Mouse (Mus musculus): Measurements from ENCODE around the gene Shtn1.
A peak's percentile ranks its signal among the peaks of the same experiment; 100 is the strongest.

Gene Shtn1

GRCm38 (mm10) chr19:59075472-59076101, at the start of gene Shtn1:
Gene Shtn1, minus strand, starts transcription at chr19:59076100.
- peak; percentile 39 for DNase-seq (ENCODE audit: low spot score)

- DNase-seq (ENCODE audit: low spot score): no peak
Measured at GRCm38 (mm10) chr19:59114152-59114551, 38.3 kb upstream of the Shtn1 start.

DNA sequence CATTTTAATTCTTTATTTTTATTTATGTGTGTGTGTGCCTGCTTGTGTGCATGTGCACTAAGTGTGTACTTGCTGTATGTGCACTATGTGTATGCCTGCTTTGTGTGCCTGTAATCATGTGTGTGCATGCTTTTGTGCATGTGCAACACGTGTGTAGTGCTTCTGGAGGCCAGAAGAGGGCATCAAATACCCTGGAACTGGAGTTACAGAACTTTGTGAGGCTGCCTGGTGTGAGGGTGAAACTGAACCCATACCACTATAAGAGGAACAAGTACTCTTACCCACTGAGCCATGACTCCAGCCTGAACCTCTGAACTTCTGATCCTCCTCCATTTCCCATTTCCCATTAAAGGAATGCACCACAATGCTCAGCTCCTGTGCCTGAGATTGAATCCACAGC, 34.0 kb upstream of the Shtn1 start:
- no peak for DNase-seq (ENCODE audit: low spot score)

DNA sequence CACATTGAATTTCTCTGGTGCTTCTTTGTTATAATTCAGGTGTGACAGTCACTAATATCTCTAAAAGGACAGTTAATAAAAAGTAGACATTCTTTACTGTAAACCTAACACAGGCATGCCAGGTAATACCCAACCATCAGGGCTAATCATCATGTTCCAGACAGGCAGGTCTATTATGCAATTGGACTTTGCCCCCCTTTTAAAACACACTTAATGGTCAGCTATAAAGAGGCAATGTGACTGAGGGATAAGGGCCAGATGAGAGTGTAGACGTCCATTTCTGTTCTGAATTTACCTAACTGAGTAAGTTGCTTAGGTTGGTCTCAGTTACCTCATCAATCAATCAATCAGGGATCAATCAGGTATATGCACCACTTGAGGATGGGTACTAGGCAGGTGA, 22.4 kb upstream of the Shtn1 start:
- no peak for DNase-seq (ENCODE audit: low spot score)

GRCm38 (mm10) chr19:59092295-59092694, 16.4 kb upstream of the Shtn1 start:
- no peak for DNase-seq (ENCODE audit: low spot score)

GRCm38 (mm10) chr19:59090337-59090736, 14.4 kb upstream of the Shtn1 start:
- no peak for DNase-seq (ENCODE audit: low spot score)

GRCm38 (mm10) chr19:59084296-59084695, 8.4 kb upstream of the Shtn1 start:
- no peak for DNase-seq (ENCODE audit: low spot score)

GRCm38 (mm10) chr19:59076131-59076530, 231 bp upstream of the Shtn1 start:
- no peak for DNase-seq (ENCODE audit: low spot score)

DNA sequence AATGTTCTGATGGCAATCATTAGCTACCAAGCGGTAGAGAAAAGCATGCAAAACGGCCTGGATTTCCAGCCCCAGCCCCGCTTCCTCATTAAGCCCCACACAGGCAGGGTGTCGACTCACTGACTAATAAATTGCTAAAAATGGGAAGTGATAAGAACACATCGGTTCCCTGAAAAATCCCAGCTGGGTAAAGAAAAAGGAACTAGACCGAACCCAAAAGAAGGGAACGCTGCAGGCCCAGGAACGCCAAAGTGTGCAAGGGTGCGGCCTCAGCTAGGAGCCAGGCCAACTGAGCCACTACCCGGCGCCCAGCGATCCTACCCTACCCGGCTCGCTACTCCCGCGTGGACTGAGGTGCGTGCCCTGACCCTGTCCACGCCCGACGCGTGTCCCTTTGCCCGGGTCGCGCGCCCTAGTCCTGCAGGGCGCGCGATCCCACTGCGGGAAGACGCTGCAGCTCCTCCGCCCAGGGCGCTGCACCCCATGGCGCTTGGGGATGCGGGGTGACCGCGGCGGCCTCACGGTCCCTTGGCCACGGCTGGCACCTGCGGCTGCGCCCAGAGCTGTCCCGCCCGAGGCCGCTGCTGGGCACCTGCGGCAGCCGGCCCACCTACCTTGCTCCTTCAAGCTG, 944 bp downstream of the Shtn1 start:
- DNase-seq (ENCODE audit: low spot score): peak; percentile 3

DNA sequence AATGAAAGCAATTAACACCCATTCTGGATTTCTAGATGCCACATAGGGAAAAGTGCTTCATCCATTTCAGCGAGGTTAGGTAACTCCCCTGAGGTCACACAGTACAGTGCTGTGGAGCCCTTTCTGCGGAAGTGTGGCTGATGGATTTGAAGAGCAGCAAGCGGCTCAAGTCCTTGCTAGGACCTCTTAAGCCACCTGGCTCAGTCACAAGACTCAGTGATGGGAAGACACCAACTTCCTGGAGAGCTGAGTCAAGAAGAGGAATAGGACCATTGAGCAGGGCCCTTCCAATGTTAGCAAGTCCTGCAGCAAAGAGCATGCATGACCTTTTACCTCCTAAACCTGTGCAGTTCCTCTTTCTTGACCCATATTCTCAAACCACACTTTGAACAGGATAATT, 1.5 kb downstream of the Shtn1 start:
- no peak for DNase-seq (ENCODE audit: low spot score)

DNA sequence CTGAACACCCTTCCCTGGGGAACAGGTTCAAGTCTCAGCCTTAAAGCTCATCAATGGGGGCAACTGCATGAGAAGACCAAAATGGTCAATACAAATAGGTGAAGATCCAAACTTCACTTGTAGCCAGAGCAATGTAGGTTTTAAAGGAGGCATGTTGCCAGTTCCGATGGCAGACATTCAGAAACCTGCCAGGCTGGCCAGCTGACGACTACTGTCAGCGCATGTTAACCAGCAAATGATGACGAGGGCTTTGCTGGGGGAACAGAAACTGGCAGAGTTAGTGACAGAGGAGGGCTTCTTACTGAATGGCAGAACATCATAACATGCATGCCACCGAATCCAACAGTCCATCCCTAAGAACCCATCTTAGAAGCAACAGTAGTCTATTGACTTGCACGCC, 2.9 kb downstream of the Shtn1 start:
- no peak for DNase-seq (ENCODE audit: low spot score)

- DNase-seq (ENCODE audit: low spot score): no peak
Measured at GRCm38 (mm10) chr19:59071979-59072378, 3.9 kb downstream of the Shtn1 start.

DNA sequence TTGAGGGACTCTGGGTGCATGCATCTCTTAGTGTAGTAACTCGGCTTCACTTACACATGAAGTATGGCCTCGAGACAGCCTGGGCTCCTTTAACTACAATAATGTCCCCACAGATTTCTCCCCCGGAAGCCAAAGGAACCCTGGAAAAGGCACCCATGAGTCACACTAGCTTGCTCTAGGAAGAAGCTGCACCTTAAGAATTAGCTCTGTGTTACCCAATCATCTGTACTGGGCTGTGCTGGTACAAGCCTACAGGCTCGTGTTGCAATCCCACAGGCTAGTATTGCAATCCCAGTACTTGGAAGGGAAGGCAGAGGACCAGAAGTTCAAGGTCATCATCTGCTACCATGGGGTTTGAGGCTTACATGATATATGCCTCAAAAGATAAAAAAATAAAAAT, 4.5 kb downstream of the Shtn1 start:
- DNase-seq (ENCODE audit: low spot score): no peak

DNA sequence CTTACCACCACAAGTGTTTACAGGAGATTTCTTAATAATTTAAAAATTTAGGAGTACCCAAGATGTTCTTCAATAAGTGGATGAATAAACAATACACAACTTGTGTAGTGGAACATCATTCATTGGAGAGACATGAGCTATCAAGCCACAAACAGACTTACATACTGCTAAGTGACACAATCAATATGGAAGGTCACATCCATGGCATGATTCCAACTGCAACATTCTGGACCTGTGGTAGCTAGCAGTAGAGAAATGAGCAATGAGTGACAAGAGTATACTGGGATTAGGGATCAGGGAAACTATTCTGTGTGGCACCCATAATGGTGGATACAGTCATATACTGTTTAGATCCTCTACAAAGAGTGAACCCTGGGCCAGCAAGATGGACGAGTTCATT, 8.2 kb downstream of the Shtn1 start:
- DNase-seq (ENCODE audit: low spot score): no peak

GRCm38 (mm10) chr19:59066670-59067069, 9.2 kb downstream of the Shtn1 start:
- DNase-seq (ENCODE audit: low spot score): no peak

DNA sequence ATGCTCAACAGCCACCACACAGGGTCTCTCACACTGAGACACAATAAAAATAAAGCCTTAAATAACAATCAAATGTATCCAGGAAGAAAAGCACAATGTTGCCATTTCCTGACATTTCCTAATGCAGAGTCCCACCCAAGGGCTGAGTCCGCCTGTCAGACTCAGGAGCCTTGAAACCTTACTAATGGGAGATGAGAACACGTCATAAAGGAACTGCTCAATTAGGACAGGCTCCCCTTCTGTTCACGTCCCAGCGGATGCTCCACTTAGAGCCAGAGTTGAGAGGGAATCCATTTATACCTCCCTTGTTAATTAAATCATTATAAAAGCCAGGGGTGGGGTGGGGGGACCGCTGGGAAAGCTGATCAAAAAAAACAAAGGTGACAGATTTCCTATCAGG, 9.8 kb downstream of the Shtn1 start:
- DNase-seq (ENCODE audit: low spot score): no peak

DNA sequence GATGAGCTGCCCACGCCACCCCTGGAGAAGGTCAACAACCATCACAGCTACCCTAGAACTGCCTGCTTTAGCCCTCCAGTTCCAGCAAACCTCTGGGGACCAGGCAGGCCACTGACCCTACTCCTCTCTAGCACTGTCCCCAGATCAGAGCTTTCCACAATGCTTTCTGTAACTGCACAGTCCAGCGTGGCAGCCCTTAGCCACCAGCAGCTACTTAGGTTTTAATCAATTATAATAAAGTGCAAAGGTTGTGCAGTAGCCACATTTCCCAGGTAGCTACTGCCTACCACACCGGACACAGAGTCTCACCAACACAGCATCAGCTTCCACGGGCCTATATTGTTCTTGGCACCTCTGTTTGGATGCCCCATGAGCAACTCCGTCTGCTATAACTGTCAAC, 11.3 kb downstream of the Shtn1 start:
- DNase-seq (ENCODE audit: low spot score): no peak

DNA sequence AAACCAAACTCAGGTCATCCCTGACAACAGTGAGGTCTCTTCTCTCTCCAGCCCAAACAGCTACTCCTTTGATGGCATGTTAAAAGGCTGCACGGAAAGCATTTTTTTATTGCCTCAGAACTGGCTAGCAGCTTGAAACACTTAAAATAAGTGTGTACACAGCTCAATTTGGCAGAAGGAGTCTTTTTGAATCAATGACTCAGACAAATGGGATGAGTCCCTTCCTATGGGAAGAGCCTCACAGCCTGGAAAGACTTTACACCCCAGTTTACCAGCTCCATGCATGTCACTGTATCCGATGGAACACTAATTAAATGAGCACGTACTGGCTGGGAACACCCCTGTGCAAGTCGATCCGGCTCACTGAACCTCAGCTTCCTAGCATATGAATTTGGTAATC, 12.3 kb downstream of the Shtn1 start:
- DNase-seq (ENCODE audit: low spot score): no peak

DNA sequence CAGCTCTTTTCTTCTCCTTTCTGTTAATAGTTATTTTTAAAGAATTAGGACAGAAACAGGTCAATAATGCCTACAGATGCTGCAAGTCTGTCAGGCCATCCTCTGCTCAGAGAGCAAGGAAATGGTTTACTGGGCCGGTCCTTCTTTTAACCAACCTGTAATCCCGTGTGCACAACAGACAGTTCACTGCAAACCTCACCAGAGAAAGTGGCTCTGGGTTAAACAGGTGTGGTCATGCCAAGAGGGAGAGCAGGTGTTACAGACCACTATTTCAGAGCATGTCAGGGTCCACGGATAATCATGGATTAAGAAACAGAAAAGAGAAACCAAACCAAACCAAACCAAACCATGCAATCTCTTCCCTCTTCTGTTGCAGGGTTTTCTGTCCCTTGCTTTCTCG, 17.8 kb downstream of the Shtn1 start:
- DNase-seq (ENCODE audit: low spot score): no peak

- DNase-seq (ENCODE audit: low spot score): no peak
Measured at GRCm38 (mm10) chr19:59057366-59057765, 18.5 kb downstream of the Shtn1 start.

- no peak for DNase-seq (ENCODE audit: low spot score)
Measured at GRCm38 (mm10) chr19:59054632-59054951, 21.3 kb downstream of the Shtn1 start.

DNA sequence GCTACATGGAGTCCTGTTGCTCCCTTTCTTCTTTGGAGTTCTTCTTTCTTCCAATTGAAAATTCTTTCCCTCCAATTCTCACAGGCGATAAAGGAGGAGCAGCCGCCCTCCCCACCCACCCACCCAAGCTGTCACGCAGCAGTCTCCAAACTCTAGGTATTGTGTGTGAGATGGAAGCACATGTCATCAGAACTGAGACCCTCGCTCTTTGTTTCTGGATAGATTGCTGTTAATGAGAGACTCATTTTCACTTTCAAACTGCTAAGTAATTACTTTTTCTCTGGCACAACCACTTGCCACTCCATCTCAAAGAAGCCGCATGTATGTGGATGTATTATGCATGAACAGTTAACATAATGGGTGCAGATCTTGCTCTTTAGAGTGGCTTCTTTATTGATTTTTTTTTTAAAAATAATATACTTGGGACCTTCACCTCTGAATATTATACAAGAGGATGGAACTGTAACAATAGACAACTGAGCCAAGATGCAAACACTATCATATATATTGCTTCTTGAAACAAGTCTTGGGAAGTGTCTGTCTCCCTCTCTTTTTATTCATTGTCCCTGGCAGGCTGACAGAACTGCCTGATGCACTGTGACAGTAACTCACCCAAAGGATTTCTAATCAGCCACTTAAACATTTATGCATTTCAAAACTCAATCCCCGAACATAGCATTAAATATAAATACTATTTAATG, 21.8 kb downstream of the Shtn1 start:
- no peak for DNase-seq (ENCODE audit: low spot score)

GRCm38 (mm10) chr19:59052783-59053490, 23.0 kb downstream of the Shtn1 start:
- DNase-seq (ENCODE audit: low spot score): no peak

All from ovary, postnatal 14 days (tissue).